Mouse (Mus musculus) forebrain, embryonic 16.5 days (tissue): ENCODE results near the gene Slc16a12. TPM values are rescaled to one million over a fixed set of nuclear protein-coding genes. Genes with fewer than 3 reads are reported as not detected.

Experiments
- ATAC-seq: fragments of 200-750 bp; cut with Nextera tagmentation; 2 replicates; pipeline ENCODE4 v1.8.0; 2017; ENCODE audit warnings: mild to moderate bottlenecking, moderate library complexity
- H3K27ac ChIP-seq: fragments of 300-500 bp; sonication (generic); 2 replicates; pipeline ENCODE4 v1.5.1; 2014; ENCODE audit warnings: low read length, control low read depth
- H3K27me3 ChIP-seq: fragments of 300-500 bp; sonication (generic); replicated peaks from 2 replicates; pipeline ENCODE4 v1.6.1; 2014; ENCODE audit warnings: low read length; ENCODE audit not compliant: control insufficient read depth, insufficient read depth
- H3K36me3 ChIP-seq: fragments of 300-500 bp; sonication (generic); 2 replicates; pipeline ENCODE4 v1.6.1; 2014; ENCODE audit not compliant: control insufficient read depth, insufficient read depth
- H3K4me1 ChIP-seq: fragments of 300-500 bp; sonication (generic); replicated peaks from 2 replicates; pipeline ENCODE4 v1.6.1; 2014; ENCODE audit warnings: low read length; ENCODE audit not compliant: control insufficient read depth, insufficient read depth
- H3K4me2 ChIP-seq: fragments of 300-500 bp; sonication (generic); 2 replicates; pipeline ENCODE4 v1.6.1; 2014; ENCODE audit warnings: mild to moderate bottlenecking, low read length, control low read depth
- H3K4me3 ChIP-seq: fragments of 300-500 bp; sonication (generic); replicated peaks from 2 replicates; pipeline ENCODE4 v1.5.1; 2014; ENCODE audit warnings: mild to moderate bottlenecking, low read length, control low read depth
- H3K9ac ChIP-seq: fragments of 300-500 bp; sonication (generic); replicated peaks from 2 replicates; pipeline ENCODE4 v1.6.1; 2014; ENCODE audit warnings: low read depth, low read length, control low read depth
- H3K9me3 ChIP-seq: fragments of 300-500 bp; sonication (generic); 2 replicates; pipeline ENCODE4 v1.6.1; 2016; ENCODE audit warnings: low read length; ENCODE audit not compliant: control insufficient read depth
- WGBS: fragments of 180-500 bp; shearing (Covaris S2); extraction: QIAGEN DNeasy Blood & Tissue Kit; methylation state at CpG from one replicate; pipeline ENCODE4 v1.1.7; 2014; 5-methylcytosine and 5-hydroxymethylcytosine counted together
- polyA plus RNA-seq: library from polyadenylated mRNA; unstranded; fragments of >200 nt; fragmentation: Nextera tagmentation; extraction: Ambion mirVana; gene quantifications from 2 replicates; pipeline ENCODE4 v1.2.1, GENCODE M21; 2015

Gene Slc16a12
- polyA plus RNA-seq, 1 experiment from 2014 or later: 2.8 TPM

GRCm38 (mm10) chr19:34698852-34699251, 48.2 kb downstream of the Slc16a12 start:
- Histone ChIP-seq H3K27ac (no peak overlapping the region), H3K36me3 (no peaks in the 10 kb centered on the region), H3K9ac (no peak overlapping the region), H3K4me2 (no peak overlapping the region), H3K9me3 (no peaks in the 10 kb centered on the region), H3K27me3 (no peaks in the 10 kb centered on the region), H3K4me1 (no peaks in the 10 kb centered on the region), H3K4me3 (no peak overlapping the region)
- WGBS: 81% methylated on average over 1 of the region's 1 CpGs
- ATAC-seq: no peak

GRCm38 (mm10) chr19:34698432-34698831, 48.7 kb downstream of the Slc16a12 start:
- no peaks in the 10 kb centered on the region for H3K9me3 ChIP-seq
- 81% methylated on average over 3 of the region's 3 CpGs for WGBS
- no peak for ATAC-seq

GRCm38 (mm10) chr19:34697461-34697860, 49.6 kb downstream of the Slc16a12 start:
- H3K27ac ChIP-seq: no peak overlapping the region
- no peak overlapping the region for H3K4me3 ChIP-seq
- no peak overlapping the region for H3K9ac ChIP-seq
- H3K9me3 ChIP-seq: no peaks in the 10 kb centered on the region
- no peak for ATAC-seq
- H3K36me3 ChIP-seq: no peaks in the 10 kb centered on the region
- WGBS: 76% methylated on average over 2 of the region's 2 CpGs
- no peaks in the 10 kb centered on the region for H3K27me3 ChIP-seq
- H3K4me2 ChIP-seq: no peak overlapping the region
- H3K4me1 ChIP-seq: no peaks in the 10 kb centered on the region

More at GRCm38 (mm10) chr19:34698432-34698831, 48.7 kb downstream of the Slc16a12 start:
- Histone ChIP-seq H3K27me3 (no peaks in the 10 kb centered on the region), H3K4me1 (no peaks in the 10 kb centered on the region), H3K27ac (no peak overlapping the region), H3K4me2 (no peak overlapping the region), H3K9ac (no peak overlapping the region), H3K36me3 (no peaks in the 10 kb centered on the region), H3K4me3 (no peak overlapping the region)

- whole genome bisulfite sequencing: 92% methylated on average over 8 of the region's 8 CpGs
- no peaks in the 10 kb centered on the region for H3K27me3 ChIP-seq
- no peak for ATAC-seq
- no peaks in the 10 kb centered on the region for H3K4me1 ChIP-seq
- no peak overlapping the region for H3K9ac ChIP-seq
- no peak overlapping the region for H3K4me3 ChIP-seq
- no peak overlapping the region for H3K4me2 ChIP-seq
- H3K27ac ChIP-seq: no peak overlapping the region
- H3K36me3 ChIP-seq: no peaks in the 10 kb centered on the region
- no peaks in the 10 kb centered on the region for H3K9me3 ChIP-seq
Measured at GRCm38 (mm10) chr19:34696352-34696986, 50.6 kb downstream of the Slc16a12 start.

GRCm38 (mm10) chr19:34691402-34691801, 55.7 kb downstream of the Slc16a12 start:
- Histone ChIP-seq H3K36me3 (no peaks in the 10 kb centered on the region), H3K27ac (no peak overlapping the region), H3K4me3 (no peak overlapping the region), H3K9me3 (no peaks in the 10 kb centered on the region), H3K27me3 (no peaks in the 10 kb centered on the region), H3K9ac (no peak overlapping the region), H3K4me1 (no peaks in the 10 kb centered on the region), H3K4me2 (no peak overlapping the region)
- ATAC-seq: no peak
- 89% methylated on average over 6 of the region's 6 CpGs for WGBS

GRCm38 (mm10) chr19:34685530-34685929, 61.6 kb downstream of the Slc16a12 start:
- Histone ChIP-seq H3K9ac (no peak overlapping the region), H3K4me3 (no peak overlapping the region), H3K27me3 (no peaks in the 10 kb centered on the region), H3K36me3 (no peaks in the 10 kb centered on the region), H3K4me1 (no peaks in the 10 kb centered on the region), H3K4me2 (no peak overlapping the region), H3K9me3 (no peaks in the 10 kb centered on the region), H3K27ac (no peak overlapping the region)
- 93% methylated on average over 1 of the region's 1 CpGs for WGBS
- no peak for ATAC-seq

GRCm38 (mm10) chr19:34684857-34685256, 62.2 kb downstream of the Slc16a12 start:
- Histone ChIP-seq H3K27ac (no peak overlapping the region), H3K9ac (no peak overlapping the region), H3K27me3 (no peaks in the 10 kb centered on the region), H3K4me1 (no peaks in the 10 kb centered on the region), H3K36me3 (no peaks in the 10 kb centered on the region), H3K4me3 (no peak overlapping the region), H3K9me3 (no peaks in the 10 kb centered on the region), H3K4me2 (no peak overlapping the region)
- WGBS: 69% methylated on average over 1 of the region's 1 CpGs
- ATAC-seq: peak; percentile 77

GRCm38 (mm10) chr19:34678428-34678827, 68.7 kb downstream of the Slc16a12 start:
- WGBS: 89% methylated on average over 4 of the region's 4 CpGs
- ATAC-seq: no peak
- Histone ChIP-seq H3K27ac (no peak overlapping the region), H3K4me1 (no peaks in the 10 kb centered on the region), H3K4me2 (no peak overlapping the region), H3K9ac (no peak overlapping the region), H3K27me3 (no peaks in the 10 kb centered on the region), H3K9me3 (no peaks in the 10 kb centered on the region), H3K36me3 (no peaks in the 10 kb centered on the region), H3K4me3 (no peak overlapping the region)

GRCm38 (mm10) chr19:34673476-34673875, 73.6 kb downstream of the Slc16a12 start:
- Histone ChIP-seq H3K4me3 (no peak overlapping the region), H3K36me3 (no peaks in the 10 kb centered on the region), H3K9me3 (no peaks in the 10 kb centered on the region), H3K9ac (no peak overlapping the region), H3K4me1 (no peaks in the 10 kb centered on the region), H3K27ac (no peak overlapping the region), H3K4me2 (no peak overlapping the region), H3K27me3 (no peaks in the 10 kb centered on the region)
- WGBS: 59% methylated on average over 7 of the region's 7 CpGs
- ATAC-seq: no peak

GRCm38 (mm10) chr19:34666127-34666526, 81.0 kb downstream of the Slc16a12 start:
- Histone ChIP-seq H3K27me3 (no peaks in the 10 kb centered on the region), H3K9ac (no peak overlapping the region), H3K4me1 (no peaks in the 10 kb centered on the region), H3K27ac (no peak overlapping the region), H3K36me3 (no peaks in the 10 kb centered on the region), H3K4me3 (no peak overlapping the region), H3K9me3 (no peaks in the 10 kb centered on the region), H3K4me2 (no peak overlapping the region)
- no peak for ATAC-seq
- WGBS: 2% methylated on average over 5 of the region's 5 CpGs
